Mouse (Mus musculus): ENCODE data around the gene Dlgap5.

Gene Dlgap5

GRCm38 (mm10) chr14:47346715-47347114 is 71.5 kb downstream of the Dlgap5 start:
- no peak for DNase-seq

- no peak for DNase-seq
Measured at GRCm38 (mm10) chr14:47341811-47342291, 76.4 kb downstream of the Dlgap5 start.

GRCm38 (mm10) chr14:47340231-47340925 is 77.8 kb downstream of the Dlgap5 start:
- no peak for DNase-seq

All from cerebellum, adult 11 months (tissue).